ENCODE assay signal across 12 mouse cellular contexts in genomic region chr11:75983194-75983593, GRCm38 (mm10). TPM values are rescaled to one million over a fixed set of nuclear protein-coding genes. Genes with fewer than 3 reads are reported as not detected.
DNase-seq lines count a peak whose midpoint lies in the region; ATAC-seq and TF ChIP-seq lines count a peak whose summit lies in the region.
"Had no signal": no experiment of that assay in that cellular context is flagged by ENCODE, and none has a peak within 500 bp of the region (broad histone marks: within the 10 kb centered on the region; RNA-seq: fewer than 3 reads in every experiment).

No protein-coding gene starts in this region.

- H3K9me3 ChIP-seq in heart, postnatal 0 days (replicated peaks; ENCODE audit: control insufficient read depth, low read length) = no peaks in the 10 kb centered on the region
- H3K9me3 ChIP-seq in heart, embryonic 10.5 days = no peaks in the 10 kb centered on the region

- no peak overlapping the region for H3K27ac ChIP-seq in heart, postnatal 0 days (ENCODE audit: low read depth)
- H3K27ac ChIP-seq in heart, embryonic 10.5 days = no peak overlapping the region

- no peak for ATAC-seq in heart, postnatal 0 days (ENCODE audit: insufficient read depth, low read depth)
- peak; percentile 63; the same call in 1 of the 2 replicates for ATAC-seq in erythroid progenitor cell, adult 5-6 weeks (replicated peaks; ENCODE audit: low FRiP score, poor library complexity, severe bottlenecking)

- 78% methylated on average over 4 of the region's 4 CpGs for WGBS in heart, postnatal 0 days
- 73% methylated on average over 4 of the region's 4 CpGs for WGBS in heart, embryonic 10.5 days

- no peak for DNase-seq in heart, postnatal 0 days (ENCODE audit: low spot score)
- no peak for DNase-seq in heart, postnatal 4 days
- DNase-seq in 3T3-L1 (ENCODE audit: low read depth, low spot score) (peak; percentile 32), ES-CJ7 (ENCODE audit: low read depth, low spot score) (peak; percentile 54)
- no peak for DNase-seq in kidney, postnatal 25 days
- DNase-seq in heart, embryonic 10.5 days (ENCODE audit: low spot score) = no peak
- DNase-seq in urinary bladder, adult 18-20 months (ENCODE audit: low spot score in 2 of 2) = no peak
- DNase-seq: cerebellum, postnatal 10 days; kidney, adult 8-10 months; layer of hippocampus, postnatal 36 days had no signal

- TF ChIP-seq EP300 in heart, postnatal 0 days (IDR thresholded peaks at IDR 0.05; ENCODE audit: low read depth) = no peak

- no peaks in the 10 kb centered on the region for H3K27me3 ChIP-seq in heart, postnatal 0 days (ENCODE audit: control insufficient read depth, insufficient read depth, low read length)
- no peaks in the 10 kb centered on the region; the same call in 1 of the 2 replicates for H3K27me3 ChIP-seq in heart, embryonic 10.5 days (ENCODE audit: insufficient read depth, poor library complexity, severe bottlenecking)

- no peak overlapping the region for H3K4me2 ChIP-seq in heart, postnatal 0 days (ENCODE audit: low read depth, low read length)

- no peak overlapping the region for H3K9ac ChIP-seq in heart, postnatal 0 days (replicated peaks; ENCODE audit: low read depth, low read length)

- no peaks in the 10 kb centered on the region for H3K4me1 ChIP-seq in heart, postnatal 0 days (ENCODE audit: control insufficient read depth, insufficient read depth)
- H3K4me1 ChIP-seq in heart, embryonic 10.5 days = no peaks in the 10 kb centered on the region

- H3K4me3 ChIP-seq in heart, postnatal 0 days (ENCODE audit: low read depth, low read length) = no peak overlapping the region
- no peak overlapping the region for H3K4me3 ChIP-seq in heart, embryonic 10.5 days

- no peaks in the 10 kb centered on the region for H3K36me3 ChIP-seq in heart, postnatal 0 days (replicated peaks; ENCODE audit: control insufficient read depth, insufficient read depth, low read length)
- no peaks in the 10 kb centered on the region for H3K36me3 ChIP-seq in heart, embryonic 10.5 days

- peak; percentile 17; the same call in 1 of the 2 replicates for TF ChIP-seq CTCF in heart, postnatal 0 days (IDR thresholded peaks at IDR 0.05; ENCODE audit: low read depth)

RNA-seq across cellular contexts. Expression of gene 1700016K19Rik, which starts 16.5 kb away (rescaled TPM):
- total RNA-seq in heart, postnatal 0 days (2014; rRNA removed; ENCODE audit: low replicate concordance) = not detected in 2 replicates
- polyA plus RNA-seq in heart, postnatal 0 days (2015; fragmentation: Nextera tagmentation; extraction: Ambion mirVana) = 0.47 TPM in 1 of 2 replicates, not detected in the other
- not detected for total RNA-seq in heart, postnatal 4 days (2021)
- total RNA-seq in erythroid progenitor cell, adult 5-6 weeks (2015; ENCODE audit: low replicate concordance) = not detected in 2 replicates
- total RNA-seq in erythroid progenitor cell, adult 5-6 weeks (2017; ENCODE audit: low replicate concordance) = not detected in 2 replicates
- 0.16 TPM in 1 of 2 replicates, not detected in the other for polyA plus RNA-seq in heart, embryonic 10.5 days (2016; fragmentation: Nextera tagmentation; extraction: Ambion mirVana)
- polyA plus RNA-seq: liver, embryonic 16.5 days had no signal

RNA-seq across cellular contexts. Expression of gene Rflnb, which starts 44.4 kb away (rescaled TPM):
- total RNA-seq in heart, postnatal 0 days (2014; rRNA removed; ENCODE audit: low replicate concordance) = 15.6 and 16.4 TPM in 2 replicates
- polyA plus RNA-seq in heart, postnatal 0 days (2015; fragmentation: Nextera tagmentation; extraction: Ambion mirVana) = 22.9 and 24.1 TPM in 2 replicates
- total RNA-seq in heart, postnatal 4 days (2021) = 10 to 100 TPM; 37.3 to 42.1 TPM
- total RNA-seq in erythroid progenitor cell, adult 5-6 weeks (2015; ENCODE audit: low replicate concordance) = 8.8 and 11.5 TPM in 2 replicates
- total RNA-seq in erythroid progenitor cell, adult 5-6 weeks (2017; ENCODE audit: low replicate concordance) = 6.7 and 7.2 TPM in 2 replicates
- polyA plus RNA-seq in heart, embryonic 10.5 days (2016; fragmentation: Nextera tagmentation; extraction: Ambion mirVana) = 8.4 and 13.3 TPM in 2 replicates

RNA-seq across cellular contexts. Expression of gene Rph3al, which starts 45.0 kb away (rescaled TPM):
- total RNA-seq in heart, postnatal 0 days (2014; rRNA removed; ENCODE audit: low replicate concordance) = 15.6 and 28.7 TPM in 2 replicates
- polyA plus RNA-seq in heart, postnatal 0 days (2015; fragmentation: Nextera tagmentation; extraction: Ambion mirVana) = 15.0 and 15.5 TPM in 2 replicates
- 10 to 100 TPM; 26.2 to 26.7 TPM for total RNA-seq in heart, postnatal 4 days (2021)
- 6.1 and 7.1 TPM in 2 replicates for total RNA-seq in erythroid progenitor cell, adult 5-6 weeks (2015; ENCODE audit: low replicate concordance)
- total RNA-seq in erythroid progenitor cell, adult 5-6 weeks (2017; ENCODE audit: low replicate concordance) = 0.98 and 7.4 TPM in 2 replicates
- polyA plus RNA-seq in heart, embryonic 10.5 days (2016; fragmentation: Nextera tagmentation; extraction: Ambion mirVana) = 3.9 and 4.1 TPM in 2 replicates

Comparison
In these comparisons a context has a peak if more than half of its experiments do, and no peak if none do; other contexts are left out.
1. DNase-seq: peak in 3T3-L1 (single experiment) and ES-CJ7 (single experiment); none in heart, postnatal 0 days (single experiment), heart, postnatal 4 days (single experiment), kidney, postnatal 25 days (0 of 2), heart, embryonic 10.5 days (single experiment) and urinary bladder, adult 18-20 months (0 of 2).